Mouse (Mus musculus) myocyte (in vitro differentiated cells): ENCODE measurements around the gene Rdh8. TPM values are rescaled to one million over a fixed set of nuclear protein-coding genes. Genes with fewer than 3 reads are reported as not detected.

Experiments
- H3K27me3 ChIP-seq: one replicate; pipeline ENCODE4 v1.6.1; 2011; ENCODE audit not compliant: control insufficient read depth, insufficient read depth, insufficient read length
- H3K36me3 ChIP-seq: one replicate; pipeline ENCODE4 v1.6.1; 2011; ENCODE audit not compliant: control insufficient read depth, insufficient read depth
- H3K4me2 ChIP-seq: one replicate; pipeline ENCODE4 v1.6.1; 2011; ENCODE audit warnings: low read depth, control low read depth
- H3K4me3 ChIP-seq: one replicate; pipeline ENCODE4 v1.5.1; 2011; ENCODE audit warnings: mild to moderate bottlenecking, control low read depth, moderate library complexity
- H3K79me2 ChIP-seq: one replicate; pipeline ENCODE4 v1.6.1; 2011; ENCODE audit not compliant: control insufficient read depth, insufficient read depth
- H3ac ChIP-seq: one replicate; pipeline ENCODE4 v1.6.1; 2011; ENCODE audit not compliant: control insufficient read depth, insufficient read length
- CEBPB ChIP-seq: IDR thresholded peaks from 2 replicates; pipeline ENCODE4 v1.6.1; 2011; ENCODE audit warnings: mild to moderate bottlenecking, moderate library complexity; ENCODE audit not compliant: poor library complexity, insufficient read depth, severe bottlenecking
- E2F4 ChIP-seq: IDR thresholded peaks from one replicate; pipeline ENCODE4 v1.6.1; 2011; ENCODE audit warnings: mild to moderate bottlenecking, control low read depth, moderate library complexity; ENCODE audit not compliant: insufficient read depth
- MAX ChIP-seq: IDR thresholded peaks from one replicate; pipeline ENCODE4 v1.6.1; 2011; ENCODE audit warnings: low read depth, mild to moderate bottlenecking, control low read depth
- MYOD1 ChIP-seq, 3 experiments: IDR thresholded peaks; one replicate each; pipeline ENCODE4 v1.6.1; 2011; ENCODE audit warnings: control low read depth in 2 of 3, low read depth in 2 of 3, mild to moderate bottlenecking in 2 of 3, moderate library complexity in 1 of 3; ENCODE audit not compliant: insufficient read length in 2 of 3, control insufficient read depth in 1 of 3
- MYOG ChIP-seq, 3 experiments: IDR thresholded peaks; one replicate each; pipeline ENCODE4 v1.6.1; 2011; ENCODE audit warnings: control low read depth in 2 of 3, low read depth in 2 of 3, mild to moderate bottlenecking in 2 of 3; ENCODE audit not compliant: insufficient read length in 2 of 3, control insufficient read depth in 1 of 3, insufficient read depth in 1 of 3
- POLR2A ChIP-seq: IDR thresholded peaks from one replicate; pipeline ENCODE4 v1.6.1; 2011; ENCODE audit warnings: low read depth, mild to moderate bottlenecking, control low read depth, moderate library complexity; ENCODE audit not compliant: insufficient read length
- POLR2AphosphoS2 ChIP-seq: IDR thresholded peaks from one replicate; pipeline ENCODE4 v1.6.1; 2011; ENCODE audit warnings: low read depth, control low read depth; ENCODE audit not compliant: insufficient read length
- REST ChIP-seq: IDR thresholded peaks from one replicate; pipeline ENCODE4 v1.6.1; 2011; ENCODE audit warnings: mild to moderate bottlenecking, control low read depth, moderate library complexity; ENCODE audit not compliant: insufficient read depth, insufficient read length
- SRF ChIP-seq: IDR thresholded peaks from one replicate; pipeline ENCODE4 v1.6.1; 2011; ENCODE audit warnings: low read depth; ENCODE audit not compliant: control insufficient read depth, insufficient read length
- TCF12 ChIP-seq: IDR thresholded peaks from one replicate; pipeline ENCODE4 v1.6.1; 2011; ENCODE audit warnings: mild to moderate bottlenecking, control low read depth; ENCODE audit not compliant: poor library complexity, insufficient read depth, severe bottlenecking
- TCF3 ChIP-seq: IDR thresholded peaks from one replicate; pipeline ENCODE4 v1.6.1; 2011; ENCODE audit warnings: low read depth, control low read depth; ENCODE audit not compliant: insufficient read length
- USF1 ChIP-seq: IDR thresholded peaks from one replicate; pipeline ENCODE4 v1.6.1; 2011; ENCODE audit warnings: low read depth, mild to moderate bottlenecking, control low read depth, moderate library complexity
- polyA plus RNA-seq: library from polyadenylated mRNA; unstranded; fragments of >200 nt; fragmentation: generic; extraction: Trizol; gene quantifications from one replicate; pipeline ENCODE4 v1.2.1, GENCODE M21; 2012; ENCODE audit warnings: missing spikeins

Gene Rdh8
- polyA plus RNA-seq, 1 experiment = not detected

- Histone ChIP-seq H3K4me2 (no peak overlapping the region), H3K79me2 (no peaks in the 10 kb centered on the region)
- TF ChIP-seq E2F4 (no peak), REST (no peak), CEBPB (no peak), MAX (no peak), MYOG (IDR thresholded peaks at IDR 0.05; ENCODE audit: control insufficient read depth in 1 of 3, insufficient read depth in 1 of 3, insufficient read length in 2 of 3, low read depth in 2 of 3) (no peak)
Observed at GRCm38 (mm10) chr9:20805706-20806105, 12.6 kb upstream of the Rdh8 start.

GRCm38 (mm10) chr9:20810271-20810670 lies 8.0 kb upstream of the Rdh8 start:
- no peak overlapping the region for H3K4me3 ChIP-seq
- no peaks in the 10 kb centered on the region for H3K36me3 ChIP-seq
- no peak overlapping the region for H3ac ChIP-seq
- peaks cover 22% of the 10 kb centered on the region for H3K79me2 ChIP-seq
- peak overlapping the region; percentile 41 for H3K4me2 ChIP-seq
- TF ChIP-seq REST = no peak
- TF ChIP-seq USF1 = no peak
- no peak for TF ChIP-seq TCF12
- TF ChIP-seq POLR2AphosphoS2 = no peak
- TF ChIP-seq MYOD1 (IDR thresholded peaks at IDR 0.05; ENCODE audit: control insufficient read depth in 1 of 3, insufficient read length in 2 of 3, low read depth in 2 of 3) = no peak
- no peak for TF ChIP-seq CEBPB
- TF ChIP-seq MAX = no peak
- TF ChIP-seq SRF = no peak
- no peak for TF ChIP-seq POLR2A
- no peak for TF ChIP-seq E2F4
- no peak for TF ChIP-seq TCF3
- no peaks in the 10 kb centered on the region for H3K27me3 ChIP-seq

More at GRCm38 (mm10) chr9:20805706-20806105, 12.6 kb upstream of the Rdh8 start:
- Histone ChIP-seq H3K27me3 (no peaks in the 10 kb centered on the region), H3K36me3 (peaks cover 3% of the 10 kb centered on the region), H3K4me3 (no peak overlapping the region), H3ac (no peak overlapping the region)

GRCm38 (mm10) chr9:20810773-20811172 lies 7.5 kb upstream of the Rdh8 start:
- peaks cover 22% of the 10 kb centered on the region for H3K79me2 ChIP-seq
- no peak overlapping the region for H3K4me3 ChIP-seq
- H3K36me3 ChIP-seq = no peaks in the 10 kb centered on the region
- H3K4me2 ChIP-seq = peak overlapping the region; percentile 41
- no peak overlapping the region for H3ac ChIP-seq
- no peaks in the 10 kb centered on the region for H3K27me3 ChIP-seq
- TF ChIP-seq MYOG (IDR thresholded peaks at IDR 0.05; ENCODE audit: control insufficient read depth in 1 of 3, insufficient read depth in 1 of 3, insufficient read length in 2 of 3, low read depth in 2 of 3) (no peak), MAX (no peak), TCF3 (no peak), REST (no peak), CEBPB (no peak), SRF (no peak), POLR2AphosphoS2 (no peak), USF1 (no peak), E2F4 (no peak), MYOD1 (IDR thresholded peaks at IDR 0.05; ENCODE audit: control insufficient read depth in 1 of 3, insufficient read length in 2 of 3, low read depth in 2 of 3) (no peak)

GRCm38 (mm10) chr9:20812537-20813271 lies 5.6 kb upstream of the Rdh8 start:
- TF ChIP-seq USF1 (peak; percentile 77), TCF3 (no peak), REST (peak; percentile 93), MAX (no peak), MYOD1 (IDR thresholded peaks at IDR 0.05; ENCODE audit: control insufficient read depth in 1 of 3, insufficient read length in 2 of 3, low read depth in 2 of 3) (peak in 1 of 3 experiments; percentile 36)
- no peak overlapping the region for H3ac ChIP-seq
- peak overlapping the region; percentile 43 for H3K4me3 ChIP-seq
- H3K27me3 ChIP-seq = no peaks in the 10 kb centered on the region
- no peaks in the 10 kb centered on the region for H3K36me3 ChIP-seq
- peaks cover 22% of the 10 kb centered on the region for H3K79me2 ChIP-seq
- peak overlapping the region; percentile 59 for H3K4me2 ChIP-seq

GRCm38 (mm10) chr9:20814521-20815272 lies 3.6 kb upstream of the Rdh8 start, which contains the start of gene Col5a3:
Col5a3 (minus strand) TSS chr9:20815067.
- peak within 1 kb of the TSS; percentile 43 for H3K4me3 ChIP-seq
- H3K27me3 ChIP-seq = no peaks in the 10 kb centered on the region
- no peaks in the 10 kb centered on the region for H3K36me3 ChIP-seq
- H3ac ChIP-seq = peak within 1 kb of the TSS; percentile 8
- H3K79me2 ChIP-seq = peaks cover 22% of the 10 kb centered on the region
- H3K4me2 ChIP-seq = peak within 1 kb of the TSS; percentile 59
- no peak for TF ChIP-seq MAX
- TF ChIP-seq MYOD1 (IDR thresholded peaks at IDR 0.05; ENCODE audit: control insufficient read depth in 1 of 3, insufficient read length in 2 of 3, low read depth in 2 of 3) = peak in 1 of 3 experiments; percentile 37
- TF ChIP-seq USF1 = no peak
- peak; percentile 62 for TF ChIP-seq POLR2A
- TF ChIP-seq POLR2AphosphoS2 = peak; percentile 65
